In the genomic region with DNA sequence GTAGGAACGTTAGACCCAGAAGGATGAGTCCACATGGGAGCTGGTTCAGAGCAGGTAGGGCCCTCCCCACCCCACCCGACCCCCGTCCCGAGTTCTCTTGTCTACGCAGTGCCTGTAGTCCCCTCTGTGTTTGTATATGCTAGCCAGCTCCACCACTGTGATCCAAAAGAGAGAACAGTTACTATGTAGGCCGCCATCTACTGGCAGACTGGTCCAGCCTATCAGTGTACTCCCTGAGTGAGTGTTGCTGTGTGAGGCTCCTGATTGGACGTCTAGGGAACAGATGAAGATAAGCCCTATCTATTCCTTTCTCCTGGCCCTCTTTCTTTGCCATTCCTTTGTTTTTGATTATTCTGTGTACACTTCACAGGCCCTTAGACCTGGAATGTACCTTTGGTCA, we compare ENCODE assay signal across 8 mouse cellular contexts.
DNase-seq lines count a peak whose midpoint lies in the region; ATAC-seq and TF ChIP-seq lines count a peak whose summit lies in the region.

No protein-coding gene starts in this region.

- no peaks in the 10 kb centered on the region for H3K4me1 ChIP-seq in hindbrain, embryonic 14.5 days (replicated peaks; ENCODE audit: control insufficient read depth, insufficient read depth, low read length)

- H3K27ac ChIP-seq in layer of hippocampus, adult 2 months, result no peak overlapping the region
- no peak overlapping the region for H3K27ac ChIP-seq in hindbrain, embryonic 14.5 days

- 57% methylated on average over 7 of the region's 7 CpGs for WGBS in hindbrain, embryonic 14.5 days

- no peak for ATAC-seq in hindbrain, embryonic 14.5 days (ENCODE audit: low FRiP score)

- no peak overlapping the region for H3K9ac ChIP-seq in hindbrain, embryonic 14.5 days

- H3K4me3 ChIP-seq in layer of hippocampus, adult 2 months, result no peak overlapping the region
- H3K4me3 ChIP-seq in hindbrain, embryonic 14.5 days (replicated peaks; ENCODE audit: low read length), result no peak overlapping the region

- TF ChIP-seq CTCF in layer of hippocampus, adult 2 months (conservative IDR thresholded peaks at IDR 0.05), result peak; percentile 46

- no peaks in the 10 kb centered on the region for H3K36me3 ChIP-seq in hindbrain, embryonic 14.5 days (replicated peaks; ENCODE audit: control insufficient read depth, insufficient read depth)

- no peaks in the 10 kb centered on the region for H3K27me3 ChIP-seq in hindbrain, embryonic 14.5 days (ENCODE audit: control insufficient read depth, insufficient read depth, low read length)

- no peaks in the 10 kb centered on the region for H3K9me3 ChIP-seq in hindbrain, embryonic 14.5 days (ENCODE audit: control insufficient read depth, low read length)

- H3K4me2 ChIP-seq in hindbrain, embryonic 14.5 days (replicated peaks), result no peak overlapping the region

- DNase-seq in layer of hippocampus, adult 2 months (ENCODE audit: low spot score in 2 of 2), result no peak
- DNase-seq in layer of hippocampus, adult 9-11 months, result no peak
- DNase-seq in adrenal gland, postnatal 14 days, result peak; percentile 41
- peak; percentile 36 for DNase-seq in kidney, postnatal 14 days
- peak; percentile 52 to 57 for DNase-seq in natural killer cell, adult 2 months (ENCODE audit: low spot score in 2 of 2)
- no peak for DNase-seq in right cerebral cortex, adult 18-20 months
- DNase-seq in hindbrain, embryonic 14.5 days (ENCODE audit: low spot score), result no peak
- DNase-seq in frontal cortex, postnatal 36 days (ENCODE audit: low spot score in 2 of 2), result no peak

Comparison
In these comparisons a context has a peak if more than half of its experiments do, and no peak if none do; other contexts are left out.
1. DNase-seq: peak in adrenal gland, postnatal 14 days (single experiment), kidney, postnatal 14 days (single experiment) and natural killer cell, adult 2 months (2 of 2); none in layer of hippocampus, adult 2 months (0 of 2), layer of hippocampus, adult 9-11 months (single experiment), right cerebral cortex, adult 18-20 months (single experiment), hindbrain, embryonic 14.5 days (single experiment) and frontal cortex, postnatal 36 days (0 of 2).